Mouse (Mus musculus) gastrocnemius, postnatal 4 days (tissue): ENCODE data around the gene Ppm1a. TPM values are rescaled to one million over a fixed set of nuclear protein-coding genes. Genes with fewer than 3 reads are reported as not detected.

ENCODE experiments used
- DNase-seq, 2 experiments: peaks; one replicate each; pipeline ENCODE4 v3.0.0; 2021 to 2022; ENCODE audit warnings: low spot score in 2 of 2, mixed read lengths in 2 of 2
- long read RNA-seq, 2 experiments: library from polyadenylated mRNA; stranded (forward); transcript quantifications; one replicate each; pipeline ENCODE4 v2.0.0; 2021
- total RNA-seq, 2 experiments: library from RNA; stranded (reverse); gene quantifications; 2 replicates each; pipeline ENCODE4 v1.2.3; 2021

The Ppm1a gene
- 100 to 1,000 TPM; 220 to 234 TPM for total RNA-seq
- long read RNA-seq, experiment 1, full-length matches to known transcripts, result 174 of 196 reads
- long read RNA-seq, experiment 1, partial matches to known transcripts, result 13 of 196 reads
- long read RNA-seq, experiment 1, other reads (novel, unspliced or antisense), result 9 of 196 reads
- long read RNA-seq, experiment 2, full-length matches to known transcripts, result 204 of 237 reads
- long read RNA-seq, experiment 2, partial matches to known transcripts, result 15 of 237 reads
- long read RNA-seq, experiment 2, other reads (novel, unspliced or antisense), result 18 of 237 reads

DNA sequence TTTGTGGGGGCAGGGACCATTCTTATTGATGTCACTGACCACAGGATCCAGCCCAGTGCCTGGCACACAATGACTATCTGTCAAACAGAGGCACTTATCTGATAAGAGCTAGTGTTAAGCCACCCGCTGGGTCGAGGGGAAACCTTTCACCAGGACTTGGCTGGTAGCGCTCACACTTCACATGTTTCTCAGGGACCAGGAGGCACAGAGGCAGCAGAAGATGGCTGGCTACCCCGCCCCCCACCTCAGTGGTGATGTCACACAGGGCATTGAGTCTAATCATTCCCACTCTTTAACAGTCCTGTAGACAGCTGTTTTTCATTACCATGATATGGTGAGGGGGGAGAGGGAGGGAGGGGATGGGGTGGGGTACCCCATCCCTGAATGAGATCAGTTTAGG lies at the start of gene Ppm1a:
TSS of gene Ppm1a (plus strand) at position 370 of the 400 bp plus-strand sequence.
- DNase-seq, result no peak

DNA sequence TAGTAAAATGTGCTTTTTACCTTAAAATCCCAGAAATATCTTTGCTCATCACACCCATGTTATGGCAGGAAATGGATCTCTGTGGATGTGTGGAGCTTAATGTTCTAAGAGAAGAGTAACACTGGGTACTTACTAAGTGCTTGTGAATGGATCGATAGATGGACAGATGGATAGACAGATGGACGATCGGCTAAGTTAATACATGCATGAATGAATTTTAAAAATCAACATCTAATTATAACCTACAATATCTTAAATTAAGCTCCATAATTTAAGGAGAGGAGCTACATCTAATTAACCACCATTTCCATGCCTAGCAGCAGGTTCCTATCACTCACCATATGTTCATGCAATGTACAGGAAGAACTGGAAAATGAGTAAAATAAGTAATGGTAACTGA lies 47.3 kb upstream of the Ppm1a start:
- no peak for DNase-seq

- DNase-seq, result no peak
Observed at GRCm38 (mm10) chr12:72714896-72715295, 42.4 kb upstream of the Ppm1a start.

DNA sequence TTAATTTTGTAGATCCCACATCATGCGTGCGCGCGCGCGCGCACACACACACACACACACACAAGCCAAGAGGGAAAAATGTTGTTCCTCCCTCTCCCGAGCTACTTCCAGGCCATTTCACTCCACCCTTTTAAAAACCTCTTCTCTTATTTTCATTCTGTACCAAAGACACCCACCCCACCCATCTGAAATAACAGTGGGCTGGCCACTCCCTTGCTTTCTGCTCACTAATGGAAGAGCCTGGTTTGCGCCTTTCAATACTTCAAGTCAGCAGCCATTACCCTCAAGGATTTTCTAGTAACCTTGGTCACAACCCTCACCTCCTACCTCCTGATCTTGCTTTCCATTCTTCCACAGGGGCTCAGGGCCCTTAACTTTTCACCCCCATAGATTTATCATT lies 41.4 kb upstream of the Ppm1a start:
- DNase-seq, result no peak

GRCm38 (mm10) chr12:72719046-72719445 lies 38.2 kb upstream of the Ppm1a start:
- no peak for DNase-seq

GRCm38 (mm10) chr12:72719452-72720087 lies 37.7 kb upstream of the Ppm1a start:
- no peak for DNase-seq

- no peak for DNase-seq
Observed at GRCm38 (mm10) chr12:72721710-72722109, 35.5 kb upstream of the Ppm1a start.

GRCm38 (mm10) chr12:72723965-72724364 lies 33.3 kb upstream of the Ppm1a start:
- peak in 1 of 2 experiments; percentile 31 for DNase-seq

- DNase-seq, result no peak
Observed at GRCm38 (mm10) chr12:72727021-72727420, 30.2 kb upstream of the Ppm1a start.

GRCm38 (mm10) chr12:72727611-72728010 lies 29.6 kb upstream of the Ppm1a start:
- DNase-seq, result no peak

DNA sequence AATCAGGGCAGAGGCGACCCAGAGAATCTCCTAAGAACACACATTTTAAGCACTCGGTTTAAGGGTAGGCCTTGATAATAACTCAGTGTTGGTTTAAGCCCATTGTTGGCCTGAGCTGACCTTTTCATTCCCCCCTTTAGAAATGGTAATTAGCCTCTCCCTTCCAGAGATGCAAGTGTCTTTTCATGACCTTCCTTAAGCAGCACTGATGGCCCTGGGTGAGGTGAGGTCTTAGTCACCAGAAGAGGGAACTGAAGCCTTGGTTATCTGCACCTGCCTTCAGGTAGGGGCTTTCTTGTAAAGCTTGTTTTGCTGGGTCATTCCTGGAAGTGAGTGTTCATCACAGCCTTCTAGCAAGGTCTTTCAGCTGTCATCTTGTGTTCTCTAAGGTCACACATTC lies 23.1 kb upstream of the Ppm1a start:
- no peak for DNase-seq

DNA sequence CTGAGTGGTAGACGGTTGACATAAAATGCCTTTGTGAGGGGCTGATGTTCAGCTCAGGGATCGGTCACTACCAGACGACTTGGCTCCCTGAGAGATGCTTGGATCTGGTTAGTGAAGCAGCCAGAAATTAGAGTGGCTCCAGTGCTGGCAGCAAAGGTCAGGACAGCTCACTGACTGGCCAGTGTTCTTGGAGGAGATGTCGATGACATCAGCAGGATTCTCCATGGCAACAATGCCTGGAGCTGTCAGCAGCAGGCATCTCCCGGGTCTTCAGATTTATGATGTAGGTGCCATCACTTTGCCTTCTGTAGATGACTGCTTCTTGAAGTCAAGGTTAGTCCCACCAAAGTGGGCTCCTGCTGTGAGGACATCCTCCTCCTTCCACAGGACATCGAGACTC lies 16.1 kb upstream of the Ppm1a start:
- no peak for DNase-seq

- DNase-seq, result no peak
Observed at GRCm38 (mm10) chr12:72744803-72745360, 12.4 kb upstream of the Ppm1a start.

DNA sequence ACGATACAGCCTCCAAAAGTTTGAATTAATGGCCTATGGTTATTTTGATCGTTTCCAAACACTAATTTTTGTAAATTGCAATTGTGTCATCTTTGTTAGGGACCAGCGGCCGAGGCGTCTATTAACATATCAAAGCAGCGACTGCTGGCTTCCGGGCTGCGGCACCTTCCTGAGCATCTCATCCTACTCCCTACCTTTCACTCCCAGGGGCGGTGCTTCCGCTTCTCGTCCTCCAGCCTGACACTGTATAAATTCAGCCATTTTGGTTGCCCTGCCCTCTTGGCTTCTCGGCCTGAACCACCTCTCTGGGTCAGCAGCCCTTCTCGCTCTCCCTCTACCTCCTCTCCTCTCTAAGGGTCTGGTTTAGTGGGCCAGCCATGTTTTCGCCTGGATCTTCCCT lies 11.8 kb upstream of the Ppm1a start:
- DNase-seq, result no peak

- no peak for DNase-seq
Observed at GRCm38 (mm10) chr12:72748341-72748740, 8.9 kb upstream of the Ppm1a start.

GRCm38 (mm10) chr12:72748841-72749240 lies 8.4 kb upstream of the Ppm1a start:
- no peak for DNase-seq

DNA sequence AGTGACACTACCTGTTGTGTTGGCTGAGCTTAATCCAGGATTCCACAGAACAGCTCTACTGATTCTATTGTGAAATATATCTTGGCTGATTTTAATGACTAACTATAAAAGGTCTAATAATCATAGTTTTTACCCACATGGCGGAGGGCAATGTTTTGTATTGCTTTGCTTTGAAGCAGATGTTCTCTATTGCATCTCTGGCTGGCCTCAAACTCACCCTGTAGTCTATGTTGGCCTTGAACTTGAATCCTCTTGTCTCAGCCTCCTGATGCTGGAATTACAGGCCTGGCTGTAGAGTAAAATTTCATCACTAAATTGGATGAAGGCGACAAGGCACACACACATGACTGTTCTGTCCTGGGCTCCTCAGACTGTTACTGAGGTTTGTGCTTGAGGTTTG lies 7.8 kb upstream of the Ppm1a start:
- no peak for DNase-seq

DNA sequence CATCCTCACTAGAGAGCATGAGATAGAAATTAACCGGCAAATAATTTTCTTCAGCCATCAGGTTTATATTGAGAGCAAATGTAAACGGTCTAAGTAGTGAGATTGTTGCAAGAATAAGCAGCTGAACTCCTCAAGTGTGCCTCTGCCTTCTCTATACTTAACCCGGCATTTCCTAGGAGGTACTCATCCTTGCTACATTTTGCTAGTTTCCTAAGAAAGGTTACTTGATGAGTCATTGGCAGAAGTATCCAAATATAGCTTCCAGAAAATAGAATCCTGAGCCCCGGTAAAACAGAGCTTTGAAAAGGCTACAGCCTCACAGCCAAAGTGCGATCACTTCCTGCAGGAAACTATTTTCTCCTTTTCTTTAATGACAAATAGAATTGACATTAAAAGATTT lies 7.2 kb upstream of the Ppm1a start:
- DNase-seq, result no peak

GRCm38 (mm10) chr12:72750606-72751005 lies 6.6 kb upstream of the Ppm1a start:
- DNase-seq, result no peak

DNA sequence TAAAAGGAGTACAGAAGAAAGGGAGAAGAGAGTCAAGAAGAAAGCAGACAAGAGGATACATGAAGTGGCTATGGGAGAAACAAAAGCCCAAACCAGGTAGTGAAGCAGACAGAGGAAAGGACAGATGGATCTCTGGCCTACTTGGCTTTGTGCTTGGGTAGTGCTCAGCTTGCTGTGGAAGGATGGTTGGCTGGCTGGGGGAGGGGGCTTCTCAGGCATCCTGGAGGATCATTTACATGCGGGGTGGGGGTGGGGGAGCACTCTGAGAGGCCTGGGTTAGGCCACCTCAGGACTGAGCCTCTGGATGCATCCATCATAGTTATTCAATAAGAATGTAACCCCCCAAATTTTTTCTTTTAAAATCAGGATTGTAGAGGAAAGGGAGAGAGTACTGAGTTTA lies 341 bp downstream of the Ppm1a start:
- no peak for DNase-seq

GRCm38 (mm10) chr12:72759956-72760355 lies 2.7 kb downstream of the Ppm1a start:
- DNase-seq, result no peak

GRCm38 (mm10) chr12:72760376-72761229 lies 3.3 kb downstream of the Ppm1a start:
- DNase-seq, result peak; percentile 95 to 97
